Mouse (Mus musculus) CH12F3 (cell line): ENCODE results near the gene Fam78a.
"Not testable (repeated sequence)": the region's sequence is repeated elsewhere in the genome, so short reads cannot be mapped to it uniquely, and the experiment has no call there.

Experiments
- in situ Hi-C: fragments of 300-500 bp; cut with MboI; formaldehyde crosslinking; loops from 2 replicates; pipeline ENCODE4 v1.14.3; 2020; ENCODE audit warnings: low sequenced_read_pairs

Gene Fam78a

DNA sequence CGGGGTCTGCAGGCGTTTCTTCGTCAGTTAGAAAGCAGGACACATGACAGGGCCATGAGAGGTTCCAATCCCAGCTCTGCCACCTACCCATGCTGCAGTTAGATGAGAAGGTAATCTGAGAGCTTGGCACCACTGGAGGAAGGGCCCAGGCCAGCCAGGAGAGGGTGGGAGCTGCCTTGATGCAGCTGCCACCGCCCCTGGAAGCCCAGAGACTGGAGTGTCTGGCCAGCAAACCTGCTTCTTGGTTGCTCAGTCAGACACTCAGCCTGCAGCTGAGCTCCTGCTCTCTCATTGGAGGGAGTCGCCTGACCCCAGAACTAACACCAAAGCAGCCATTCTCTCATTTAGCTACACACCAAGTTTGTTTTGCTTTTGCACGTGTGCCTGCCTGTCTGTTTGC, 39.3 kb downstream of the Fam78a start:
- in situ Hi-C loops: no loop called here

GRCm38 (mm10) chr2:32043836-32044235, 40.8 kb downstream of the Fam78a start:
- in situ Hi-C loops: no loop called here

GRCm38 (mm10) chr2:32041087-32041486, 43.6 kb downstream of the Fam78a start:
- in situ Hi-C loops: no loop called here

- in situ Hi-C loops: not testable (repeated sequence)
Measured at GRCm38 (mm10) chr2:32040646-32041045, 44.0 kb downstream of the Fam78a start.

DNA sequence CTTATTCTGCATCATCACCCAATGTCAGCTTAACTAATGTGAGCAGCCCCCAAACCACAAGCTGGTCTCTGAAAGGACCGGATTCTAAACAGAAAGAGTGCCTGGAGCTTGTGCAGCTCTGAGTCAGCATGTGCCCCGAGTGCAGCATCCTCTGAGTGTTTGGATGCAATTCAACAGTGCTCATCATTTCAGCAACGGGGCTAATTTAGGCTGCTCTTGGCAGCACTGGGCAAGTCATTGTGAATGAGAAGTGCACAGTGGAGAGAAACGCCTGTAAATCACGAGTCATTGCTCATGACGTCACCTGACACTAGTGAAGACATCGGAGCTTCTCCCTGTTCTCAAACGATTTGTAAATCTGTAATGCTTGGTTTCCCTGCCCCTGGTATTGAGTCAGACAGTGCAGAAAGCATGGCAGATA, 46.0 kb downstream of the Fam78a start:
- in situ Hi-C loops: no loop called here

- in situ Hi-C loops: no loop called here
Measured at GRCm38 (mm10) chr2:32037279-32037858, 47.3 kb downstream of the Fam78a start.

DNA sequence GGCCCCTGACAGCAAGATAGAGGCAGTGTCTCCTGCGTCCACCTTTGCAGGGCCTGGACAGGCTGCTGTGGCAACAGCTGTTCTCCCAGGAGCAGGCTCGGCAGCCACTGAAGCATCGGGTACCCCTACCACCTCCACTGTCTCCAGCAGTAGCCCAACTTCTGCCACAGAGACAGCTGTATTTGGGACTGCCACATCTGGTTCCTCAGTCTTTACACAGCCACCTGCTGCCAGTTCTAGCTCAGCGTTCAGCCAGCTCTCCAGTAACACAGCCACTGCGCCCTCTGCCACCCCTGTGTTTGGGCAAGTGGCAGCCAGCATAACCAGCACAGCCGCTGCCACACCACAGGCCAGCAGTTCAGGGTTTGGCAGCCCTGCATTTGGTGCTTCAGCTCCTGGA, 50.5 kb downstream of the Fam78a start:
- in situ Hi-C loops: no loop called here

- in situ Hi-C loops: no loop called here
Measured at GRCm38 (mm10) chr2:32033436-32033835, 51.2 kb downstream of the Fam78a start.

- in situ Hi-C loops: no loop called here
Measured at GRCm38 (mm10) chr2:32029636-32030035, 55.0 kb downstream of the Fam78a start.

DNA sequence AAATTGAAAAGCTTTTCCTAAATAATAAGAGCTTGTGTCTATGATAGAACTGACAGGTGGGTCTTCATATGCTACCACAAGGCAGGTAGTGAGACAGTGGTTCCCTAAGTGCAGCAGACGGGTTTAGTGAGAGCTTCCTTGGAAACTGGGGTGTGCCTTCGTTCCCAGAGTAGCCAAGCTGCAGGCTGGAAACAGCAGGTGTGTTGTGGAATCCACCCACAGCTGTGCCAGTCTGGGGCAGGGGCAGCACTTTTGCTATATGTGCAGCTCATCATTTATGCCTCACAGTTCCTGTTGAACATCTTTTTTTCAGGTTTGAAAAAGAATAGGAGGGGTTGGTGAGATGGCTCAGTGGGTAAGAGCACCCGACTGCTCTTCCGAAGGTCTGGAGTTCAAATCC, 60.3 kb downstream of the Fam78a start:
- in situ Hi-C loops: no loop called here

GRCm38 (mm10) chr2:32020229-32020628, 64.4 kb downstream of the Fam78a start:
- in situ Hi-C loops: no loop called here

DNA sequence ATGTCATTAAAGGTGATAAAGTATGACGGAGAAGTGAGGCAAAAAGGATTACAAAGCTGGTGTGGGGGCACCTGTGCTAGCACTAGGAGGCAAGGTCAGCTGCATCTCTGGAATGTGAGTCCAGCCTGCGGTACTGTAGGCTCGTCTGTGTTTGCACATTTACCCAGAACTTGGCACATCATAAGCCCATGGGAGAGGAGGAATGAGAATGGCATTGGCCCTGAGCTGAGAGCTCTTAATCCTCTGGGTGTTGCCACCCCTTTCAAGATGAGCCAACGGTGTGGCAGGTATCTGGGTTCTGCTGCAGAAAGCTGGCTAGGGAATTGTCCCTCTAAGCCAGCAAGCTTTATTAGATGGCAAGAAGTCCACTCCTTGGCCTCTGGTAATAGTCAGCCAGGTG, 65.0 kb downstream of the Fam78a start:
- in situ Hi-C loops: no loop called here

DNA sequence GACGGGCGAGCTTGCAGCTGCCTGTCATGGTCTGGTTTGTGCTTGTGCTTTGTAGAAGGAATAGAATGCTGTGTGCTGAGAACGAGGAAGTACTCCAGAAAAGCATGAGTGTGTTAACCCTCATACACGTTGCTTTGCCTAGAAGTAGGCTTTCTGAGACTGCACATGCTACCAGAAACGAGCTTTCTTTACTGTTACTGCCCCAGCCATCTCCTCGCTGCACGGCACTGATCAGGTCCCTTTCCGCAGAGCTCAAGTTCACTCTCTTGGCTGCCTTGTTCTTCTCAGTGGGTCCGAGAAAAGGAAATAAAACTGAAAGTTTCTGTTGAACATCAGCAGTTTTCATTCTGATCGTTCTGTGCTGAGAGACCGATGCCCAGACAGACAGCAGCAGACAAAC, 75.9 kb downstream of the Fam78a start:
- in situ Hi-C loops: no loop called here

DNA sequence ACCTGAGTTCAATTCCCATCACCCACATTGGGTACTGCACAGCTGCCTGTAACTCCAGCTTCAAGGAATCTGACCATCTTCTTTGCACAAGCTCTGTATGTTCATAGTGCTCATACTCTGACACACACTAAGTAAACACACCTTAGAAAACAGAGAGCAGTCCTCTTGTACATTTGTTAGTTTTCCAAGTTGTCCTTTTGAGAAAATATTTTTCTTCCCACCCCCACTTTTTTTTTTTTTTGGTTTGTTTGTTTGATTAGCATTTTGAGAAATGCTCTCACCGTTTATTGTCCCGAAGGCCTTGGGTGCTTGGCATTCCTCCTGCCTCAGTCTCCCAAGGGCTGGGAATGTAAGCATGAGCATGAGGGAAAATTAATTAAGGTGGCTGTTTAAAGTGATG, 76.3 kb downstream of the Fam78a start:
- in situ Hi-C loops: no loop called here
